Mouse (Mus musculus) myocyte (in vitro differentiated cells): ENCODE measurements around the gene Zic1.

ENCODE experiments used
- CEBPB ChIP-seq: IDR thresholded peaks from 2 replicates; pipeline ENCODE4 v1.6.1; 2011; ENCODE audit warnings: mild to moderate bottlenecking, moderate library complexity; ENCODE audit not compliant: poor library complexity, insufficient read depth, severe bottlenecking
- E2F4 ChIP-seq: IDR thresholded peaks from one replicate; pipeline ENCODE4 v1.6.1; 2011; ENCODE audit warnings: mild to moderate bottlenecking, control low read depth, moderate library complexity; ENCODE audit not compliant: insufficient read depth
- MAX ChIP-seq: IDR thresholded peaks from one replicate; pipeline ENCODE4 v1.6.1; 2011; ENCODE audit warnings: low read depth, mild to moderate bottlenecking, control low read depth
- MYOG ChIP-seq, 3 experiments: IDR thresholded peaks; one replicate each; pipeline ENCODE4 v1.6.1; 2011; ENCODE audit warnings: control low read depth in 2 of 3, low read depth in 2 of 3, mild to moderate bottlenecking in 2 of 3; ENCODE audit not compliant: insufficient read length in 2 of 3, control insufficient read depth in 1 of 3, insufficient read depth in 1 of 3
- POLR2A ChIP-seq: IDR thresholded peaks from one replicate; pipeline ENCODE4 v1.6.1; 2011; ENCODE audit warnings: low read depth, mild to moderate bottlenecking, control low read depth, moderate library complexity; ENCODE audit not compliant: insufficient read length
- POLR2AphosphoS2 ChIP-seq: IDR thresholded peaks from one replicate; pipeline ENCODE4 v1.6.1; 2011; ENCODE audit warnings: low read depth, control low read depth; ENCODE audit not compliant: insufficient read length
- REST ChIP-seq: IDR thresholded peaks from one replicate; pipeline ENCODE4 v1.6.1; 2011; ENCODE audit warnings: mild to moderate bottlenecking, control low read depth, moderate library complexity; ENCODE audit not compliant: insufficient read depth, insufficient read length
- TCF12 ChIP-seq: IDR thresholded peaks from one replicate; pipeline ENCODE4 v1.6.1; 2011; ENCODE audit warnings: mild to moderate bottlenecking, control low read depth; ENCODE audit not compliant: poor library complexity, insufficient read depth, severe bottlenecking
- TCF3 ChIP-seq: IDR thresholded peaks from one replicate; pipeline ENCODE4 v1.6.1; 2011; ENCODE audit warnings: low read depth, control low read depth; ENCODE audit not compliant: insufficient read length
- USF1 ChIP-seq: IDR thresholded peaks from one replicate; pipeline ENCODE4 v1.6.1; 2011; ENCODE audit warnings: low read depth, mild to moderate bottlenecking, control low read depth, moderate library complexity

DNA sequence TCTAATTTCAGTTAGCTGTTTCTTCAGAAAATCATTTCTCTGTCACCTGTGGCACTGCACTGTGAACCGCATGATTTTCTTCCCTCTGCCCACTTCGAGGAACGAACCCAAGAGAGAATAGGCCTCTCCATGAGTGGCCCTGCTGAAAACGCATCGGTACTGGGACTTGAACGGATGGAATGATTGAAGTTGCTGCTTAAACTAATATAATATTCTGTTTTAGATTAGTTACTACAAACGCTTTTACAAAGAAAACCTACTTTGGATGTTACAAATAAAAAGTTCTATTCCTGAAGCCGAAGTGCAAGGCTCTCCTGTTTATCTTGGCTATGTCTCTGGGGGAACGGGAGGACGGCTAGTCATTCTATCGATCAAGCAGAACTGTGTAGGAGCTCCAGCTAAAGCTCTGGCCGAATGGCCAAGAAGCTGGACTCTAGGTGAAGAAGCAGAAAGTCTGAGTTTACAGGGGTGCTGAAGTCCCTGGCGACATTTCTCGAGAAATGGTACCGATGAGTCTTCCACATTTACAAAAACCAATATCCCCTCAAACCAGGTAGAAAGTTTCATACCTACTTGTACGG lies 15.3 kb downstream of the Zic1 start:
- TF ChIP-seq POLR2A (no peak), MYOG (IDR thresholded peaks at IDR 0.05; ENCODE audit: control insufficient read depth in 1 of 3, insufficient read depth in 1 of 3, insufficient read length in 2 of 3, low read depth in 2 of 3) (no peak), E2F4 (no peak), POLR2AphosphoS2 (no peak), USF1 (no peak), MAX (no peak), TCF3 (no peak), TCF12 (no peak), CEBPB (no peak), REST (no peak)
